Mouse (Mus musculus): Measurements from ENCODE around the gene Adgrb2.

Adgrb2 gene

DNA sequence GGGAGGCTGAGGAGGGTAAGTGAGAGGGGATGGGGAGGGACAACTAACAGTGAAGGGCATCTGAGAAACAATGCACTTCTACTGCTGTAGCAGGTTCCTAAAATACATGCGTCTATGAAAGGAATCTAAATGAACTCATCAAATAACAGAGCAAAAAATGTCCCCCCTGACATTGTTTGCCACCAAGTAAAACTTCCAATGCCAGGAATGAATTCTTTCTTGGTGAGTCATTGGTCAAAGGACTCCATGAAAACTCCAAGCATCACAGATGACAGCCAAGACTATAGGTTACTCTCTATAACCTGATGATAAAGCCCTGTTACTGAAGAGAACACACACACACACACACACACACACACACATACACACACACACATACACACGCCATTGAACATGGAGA lies 46.5 kb downstream of the Adgrb2 start:
- DNase-seq (ENCODE audit: low read depth, low spot score) = no peak

DNA sequence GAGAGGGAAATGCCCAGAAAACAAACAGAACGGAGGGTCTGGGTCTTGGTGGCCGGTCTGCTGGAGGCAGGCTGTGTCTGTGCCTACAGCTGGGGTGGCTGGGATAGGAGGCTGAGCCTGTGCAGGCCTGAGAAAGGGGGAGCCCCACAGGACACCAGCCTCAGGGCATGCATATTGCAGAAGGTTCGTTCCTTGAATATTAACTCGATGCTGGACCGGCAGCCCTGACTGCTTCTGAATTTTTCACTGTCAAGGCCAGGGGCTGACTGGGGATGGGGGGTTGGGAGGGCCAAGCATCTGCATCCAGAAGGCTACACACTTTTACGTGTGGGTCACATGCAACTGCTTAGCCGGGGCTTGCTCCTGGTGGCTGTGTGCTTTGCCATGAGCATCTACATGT lies 48.8 kb downstream of the Adgrb2 start:
- DNase-seq (ENCODE audit: low read depth, low spot score) = no peak

DNA sequence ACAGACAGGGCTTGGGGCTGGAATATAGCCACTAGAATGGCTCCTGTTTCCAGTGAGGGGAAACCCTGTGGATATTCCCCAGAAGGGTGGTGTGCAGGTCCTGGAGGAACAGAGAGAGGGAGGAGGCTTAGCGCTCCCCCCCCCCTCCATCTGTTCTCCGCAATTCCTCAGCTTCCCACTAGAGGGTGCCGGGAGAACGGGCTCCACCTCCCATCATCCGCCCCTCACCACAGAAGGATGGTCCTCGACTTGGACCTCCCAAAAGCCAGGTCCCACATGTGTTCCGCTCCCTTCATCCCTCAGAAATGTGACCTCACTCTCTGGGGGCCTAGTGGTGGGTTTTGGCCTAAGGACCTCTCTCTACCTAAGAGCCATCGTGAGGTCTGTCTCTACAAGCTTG lies 51.4 kb downstream of the Adgrb2 start:
- DNase-seq (ENCODE audit: low read depth, low spot score) = no peak

DNA sequence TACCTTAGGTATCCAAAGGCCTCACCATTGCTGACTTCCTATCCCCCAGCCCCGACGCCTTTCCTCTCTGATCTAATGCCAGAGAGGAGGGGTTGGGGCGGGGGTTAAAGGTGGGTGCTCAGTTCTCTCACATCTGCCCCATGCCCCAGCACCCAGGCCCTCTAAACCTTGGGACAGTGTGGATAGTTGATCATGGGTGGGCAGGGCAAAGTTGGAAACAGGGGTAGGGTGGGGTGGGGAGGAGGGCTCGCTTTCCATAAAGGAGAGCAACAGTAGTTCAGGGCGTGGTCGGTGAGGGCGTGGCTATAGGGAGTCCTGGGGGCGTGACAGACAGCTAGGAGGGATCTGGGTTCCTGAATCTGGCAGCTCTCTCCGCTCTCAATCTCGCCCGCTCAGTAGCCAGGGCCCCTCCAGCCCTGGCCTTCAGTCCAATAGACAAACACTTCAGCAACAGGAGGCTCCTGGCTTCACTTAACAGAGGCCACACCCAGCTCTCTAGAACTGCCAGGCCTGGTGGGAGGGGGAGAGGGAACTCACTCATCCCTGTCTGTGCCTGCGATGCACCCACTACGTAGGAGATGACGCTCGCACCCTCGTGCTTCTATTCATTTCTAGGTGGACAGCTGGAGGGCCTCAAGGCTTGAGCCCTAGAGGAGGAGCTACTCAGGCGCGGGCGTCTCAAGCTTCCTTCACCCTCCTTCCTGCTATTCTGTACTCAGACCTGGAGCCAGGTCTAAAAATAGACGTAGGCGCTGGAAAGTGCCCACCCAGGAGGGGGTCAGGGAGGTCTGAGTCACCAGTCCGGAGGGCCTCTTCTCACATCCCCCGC lies 52.1 kb downstream of the Adgrb2 start:
- DNase-seq (ENCODE audit: low read depth, low spot score) = no peak

GRCm38 (mm10) chr4:130039351-130039750 lies 54.7 kb downstream of the Adgrb2 start:
- no peak for DNase-seq (ENCODE audit: low read depth, low spot score)

GRCm38 (mm10) chr4:130041076-130041475 lies 56.4 kb downstream of the Adgrb2 start:
- no peak for DNase-seq (ENCODE audit: low read depth, low spot score)

DNA sequence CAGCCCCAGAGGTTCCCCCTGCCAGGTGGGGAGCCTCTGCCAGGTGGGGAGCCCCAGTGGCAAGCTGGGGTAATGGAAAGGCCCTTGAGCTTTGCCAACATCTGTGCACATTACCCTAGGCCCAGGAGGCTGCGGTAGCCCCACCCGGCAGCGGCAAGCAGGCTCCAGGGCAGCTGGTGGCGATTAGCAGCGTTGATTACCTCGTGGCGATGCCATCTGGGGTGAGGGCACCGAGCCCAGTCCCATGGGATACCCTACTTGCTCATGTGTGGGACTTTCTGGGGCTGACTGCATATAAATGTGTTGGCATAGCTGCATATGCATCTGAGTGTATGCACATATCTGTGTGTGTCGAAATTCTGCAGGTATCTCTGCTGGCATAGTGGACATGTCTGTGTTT lies 59.5 kb downstream of the Adgrb2 start:
- DNase-seq (ENCODE audit: low read depth, low spot score) = no peak

GRCm38 (mm10) chr4:130045609-130046008 lies 60.9 kb downstream of the Adgrb2 start:
- DNase-seq (ENCODE audit: low read depth, low spot score) = no peak

DNA sequence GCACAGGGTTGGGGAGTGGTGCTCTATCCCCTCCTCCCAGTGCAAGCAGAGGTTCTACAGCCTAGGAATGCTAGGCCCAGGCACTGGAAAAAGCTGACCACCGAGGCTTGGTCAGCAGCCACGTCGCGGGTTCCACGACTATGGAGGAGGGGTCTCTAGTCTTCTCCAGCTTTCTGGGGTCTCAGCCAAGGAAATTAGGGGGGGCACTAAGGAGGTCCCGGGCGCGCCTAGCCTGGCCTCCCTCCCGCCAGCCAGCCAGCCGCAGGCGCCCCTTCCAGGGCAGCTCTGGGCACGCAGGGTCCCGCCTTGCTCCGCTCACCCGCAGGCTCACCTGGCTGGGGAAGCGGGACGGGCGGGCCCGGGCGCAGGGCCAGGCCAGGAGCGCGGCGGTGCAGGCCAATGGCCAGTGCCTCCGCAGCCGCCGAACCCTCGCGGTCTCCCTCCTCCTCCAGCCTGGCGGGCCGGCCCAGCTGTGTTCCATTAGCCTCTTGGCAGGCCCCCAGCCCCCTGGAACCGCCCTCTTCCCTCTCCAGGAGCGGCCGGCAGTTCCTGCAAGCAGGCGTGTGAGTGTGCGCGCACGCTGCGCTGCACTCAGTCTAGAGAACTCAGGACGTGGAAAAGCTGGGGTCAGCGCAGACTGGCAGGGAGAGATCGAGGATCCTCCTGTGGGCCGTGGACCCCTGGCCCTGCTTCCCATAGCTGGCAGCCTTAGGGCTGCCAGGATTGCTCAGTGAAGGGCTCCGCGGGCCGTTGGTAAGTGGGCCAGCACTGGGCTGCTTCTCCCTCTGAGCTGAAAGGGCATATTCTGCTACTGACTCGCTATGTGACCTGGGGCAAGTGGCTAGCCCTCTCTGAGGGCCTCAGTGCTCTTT lies 62.9 kb downstream of the Adgrb2 start, which contains the start of gene Col16a1:
Gene Col16a1, plus strand, starts transcription at position 510 of the 872 bp plus-strand sequence.
- DNase-seq (ENCODE audit: low read depth, low spot score) = no peak

DNA sequence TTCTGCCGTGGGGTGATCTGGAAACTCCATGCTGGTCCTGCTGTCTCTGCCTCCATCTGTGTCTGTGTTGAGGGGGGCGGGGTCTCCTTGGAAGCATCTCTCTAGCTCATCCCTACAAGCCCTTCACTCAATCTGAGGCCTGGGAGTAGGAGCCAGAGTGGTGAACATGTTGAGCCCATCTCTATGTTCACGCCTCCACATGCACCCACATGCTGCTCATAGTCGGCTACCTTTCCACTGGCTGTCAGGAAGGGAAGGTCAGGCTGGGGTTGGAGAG lies 63.5 kb downstream of the Adgrb2 start:
- DNase-seq (ENCODE audit: low read depth, low spot score) = no peak

- no peak for DNase-seq (ENCODE audit: low read depth, low spot score)
These were observed 65.6 kb downstream of the Adgrb2 start for GRCm38 (mm10) chr4:130050056-130050824.

GRCm38 (mm10) chr4:130052283-130052682 lies 67.6 kb downstream of the Adgrb2 start:
- no peak for DNase-seq (ENCODE audit: low read depth, low spot score)

DNA sequence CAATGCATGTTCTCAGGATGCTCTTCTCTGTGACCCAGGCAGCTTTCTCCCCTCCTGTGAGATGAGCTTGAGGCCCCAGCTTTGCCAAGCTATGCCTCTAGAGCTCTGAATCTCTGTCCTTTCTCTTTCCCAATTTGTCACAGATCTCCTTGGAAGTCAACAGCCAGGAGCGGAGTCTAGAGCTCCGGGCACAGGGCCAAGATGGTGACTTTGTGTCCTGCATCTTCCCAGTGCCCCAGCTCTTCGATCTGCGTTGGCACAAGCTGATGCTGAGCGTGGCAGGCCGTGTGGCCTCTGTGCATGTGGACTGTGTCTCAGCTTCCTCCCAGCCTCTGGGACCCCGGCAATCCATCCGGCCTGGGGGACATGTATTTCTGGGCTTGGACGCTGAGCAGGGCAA lies 68.4 kb downstream of the Adgrb2 start:
- DNase-seq (ENCODE audit: low read depth, low spot score) = no peak

DNA sequence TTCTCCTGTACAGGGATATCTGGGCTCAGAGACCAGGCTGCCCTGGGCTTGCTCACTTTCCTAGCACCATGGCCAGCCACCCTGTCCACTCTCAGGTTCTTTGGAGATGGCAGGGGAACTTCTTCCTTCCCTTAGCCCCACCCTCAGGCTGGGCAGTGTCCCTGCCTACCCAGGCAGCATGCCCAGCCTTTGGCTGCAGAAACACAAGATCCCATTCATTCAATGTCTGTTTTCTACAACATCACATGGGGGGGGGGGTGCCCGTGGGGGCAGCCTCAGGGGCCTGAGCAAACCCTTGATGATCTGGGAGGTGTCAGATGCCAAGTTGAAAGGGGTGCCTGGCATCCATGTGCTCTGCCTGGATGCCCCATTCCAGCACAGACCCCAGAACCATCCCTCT lies 70.1 kb downstream of the Adgrb2 start:
- DNase-seq (ENCODE audit: low read depth, low spot score) = no peak

- no peak for DNase-seq (ENCODE audit: low read depth, low spot score)
These were observed 70.7 kb downstream of the Adgrb2 start for GRCm38 (mm10) chr4:130055160-130056010.

- DNase-seq (ENCODE audit: low read depth, low spot score) = no peak
These were observed 71.3 kb downstream of the Adgrb2 start for GRCm38 (mm10) chr4:130056011-130056322.

GRCm38 (mm10) chr4:130056471-130056870 lies 71.8 kb downstream of the Adgrb2 start:
- DNase-seq (ENCODE audit: low read depth, low spot score) = no peak

GRCm38 (mm10) chr4:130060937-130061336 lies 76.3 kb downstream of the Adgrb2 start:
- DNase-seq (ENCODE audit: low read depth, low spot score) = no peak

GRCm38 (mm10) chr4:130063191-130063590 lies 78.5 kb downstream of the Adgrb2 start:
- no peak for DNase-seq (ENCODE audit: low read depth, low spot score)

- DNase-seq (ENCODE audit: low read depth, low spot score) = peak; percentile 52
These were observed 82.1 kb downstream of the Adgrb2 start for GRCm38 (mm10) chr4:130066816-130067215.

- DNase-seq (ENCODE audit: low read depth, low spot score) = no peak
These were observed 85.9 kb downstream of the Adgrb2 start for GRCm38 (mm10) chr4:130070523-130070922.

Measured in WW6 (cell line).